Mouse (Mus musculus) cerebellum, postnatal 10 days (tissue): ENCODE results near the gene Adgrf1.

ENCODE experiments used
- DNase-seq, 2 experiments: peaks; one replicate each; pipeline ENCODE4 v3.0.0; 2021; ENCODE audit warnings: mixed read lengths in 2 of 2

Gene Adgrf1

GRCm38 (mm10) chr17:43363921-43364320 is 93.8 kb downstream of the Adgrf1 start:
- no peak for DNase-seq

- no peak for DNase-seq
Measured at GRCm38 (mm10) chr17:43365297-43365696, 95.2 kb downstream of the Adgrf1 start.

- DNase-seq: no peak
Measured at GRCm38 (mm10) chr17:43366486-43366885, 96.4 kb downstream of the Adgrf1 start.

- DNase-seq: no peak
Measured at GRCm38 (mm10) chr17:43368171-43368576, 98.0 kb downstream of the Adgrf1 start.

GRCm38 (mm10) chr17:43372604-43373003 is 102.5 kb downstream of the Adgrf1 start:
- no peak for DNase-seq

- DNase-seq: no peak
Measured at GRCm38 (mm10) chr17:43374020-43374419, 103.9 kb downstream of the Adgrf1 start.
